Mouse (Mus musculus) thymus, postnatal 36 days (tissue): ENCODE results near the gene Rpl32.
A peak's percentile ranks its signal among the peaks of the same experiment; 100 is the strongest.

Source experiments
- DNase-seq, 2 experiments: peaks; one replicate each; pipeline ENCODE4 v3.0.0; 2022; ENCODE audit warnings: mixed read lengths in 2 of 2

Gene Rpl32

DNA sequence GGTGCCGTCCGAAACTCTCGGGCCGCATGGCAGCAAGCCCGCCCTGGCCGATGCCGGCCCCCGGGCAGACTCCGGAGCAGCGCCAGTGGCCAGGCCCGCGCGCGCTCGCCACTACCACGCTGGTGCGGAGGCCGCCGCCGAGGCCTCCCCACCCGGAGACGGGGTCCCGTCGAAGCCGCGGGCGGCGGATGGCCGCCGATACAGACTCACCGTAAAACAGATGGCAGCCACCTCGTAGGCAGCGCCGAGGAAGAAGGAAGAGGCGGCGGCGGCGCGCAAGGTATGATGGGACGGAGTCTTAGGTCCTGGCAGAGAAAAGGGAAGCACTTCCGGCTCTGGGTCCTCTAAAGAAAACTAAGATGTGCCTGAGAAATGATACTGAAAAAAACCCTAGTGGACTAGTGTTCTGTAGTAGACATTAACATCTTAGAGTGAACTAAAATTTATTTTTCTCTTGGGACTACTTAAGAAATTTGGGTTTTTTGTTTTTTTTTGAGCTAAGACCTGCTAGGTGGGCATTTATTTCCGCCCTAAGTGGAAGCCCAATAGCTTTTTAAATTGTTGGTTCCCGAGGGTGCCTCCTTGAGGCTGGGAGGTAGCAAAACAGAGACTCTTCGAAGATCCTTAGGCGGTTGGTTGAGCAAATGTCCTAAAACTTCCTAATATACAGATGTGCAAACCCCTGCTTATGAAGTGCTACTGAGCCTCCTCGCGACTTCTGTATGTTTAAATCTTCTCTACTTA lies at the start of gene Rpl32:
Gene Rpl32 (minus strand): TSS at position 260 of the 744 bp plus-strand sequence.
- peak; percentile 84 to 85 for DNase-seq

DNA sequence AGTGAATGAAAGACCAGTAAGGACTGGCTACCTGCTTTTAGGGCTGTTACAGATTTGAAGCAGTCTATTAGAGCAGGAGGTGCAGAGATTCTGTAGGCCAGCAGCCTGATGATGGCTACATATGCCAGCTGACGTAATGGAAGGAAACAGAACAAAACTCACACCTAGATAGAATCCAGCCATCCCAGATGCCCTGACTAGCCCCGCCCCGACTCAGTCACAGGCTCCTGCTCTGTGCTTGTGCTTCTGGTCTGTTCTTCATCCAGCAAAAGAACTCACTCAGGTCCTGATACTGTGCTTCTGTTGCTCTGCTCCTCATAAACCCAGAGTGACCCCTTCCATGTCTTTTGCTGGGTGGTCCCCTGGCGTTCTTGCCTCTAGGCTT lies 47.8 kb upstream of the Rpl32 start:
- no peak for DNase-seq

DNA sequence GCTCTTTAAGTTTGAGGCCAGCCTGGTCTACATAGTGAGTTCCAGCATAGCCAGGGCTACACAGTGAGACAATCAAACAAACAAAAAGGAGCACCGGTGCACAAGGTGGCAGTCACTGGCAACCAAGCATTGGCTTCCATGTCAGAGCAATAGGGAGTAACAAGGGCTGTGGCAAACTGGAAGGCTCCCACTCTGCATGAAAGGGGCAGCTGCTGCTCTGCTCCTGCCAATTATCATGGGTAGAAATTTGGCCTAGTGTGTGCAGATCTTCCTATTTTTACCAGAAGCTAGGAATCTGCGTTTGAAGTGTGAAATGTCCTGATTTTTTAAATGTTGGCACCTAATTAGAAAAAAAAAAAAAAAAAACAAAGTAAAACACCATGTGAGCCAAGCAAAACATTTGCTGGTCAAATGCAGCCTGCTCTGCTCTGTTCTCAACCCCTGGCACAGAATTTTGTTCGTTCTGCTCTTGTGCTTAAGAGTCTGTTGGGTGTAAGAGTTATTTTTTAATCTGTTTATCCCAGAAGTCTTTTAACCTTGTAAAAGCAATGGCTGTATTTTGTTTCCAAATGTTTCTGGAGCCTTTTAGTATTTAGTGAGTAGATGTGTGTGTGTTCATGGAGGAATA lies 47.3 kb upstream of the Rpl32 start:
- no peak for DNase-seq

DNA sequence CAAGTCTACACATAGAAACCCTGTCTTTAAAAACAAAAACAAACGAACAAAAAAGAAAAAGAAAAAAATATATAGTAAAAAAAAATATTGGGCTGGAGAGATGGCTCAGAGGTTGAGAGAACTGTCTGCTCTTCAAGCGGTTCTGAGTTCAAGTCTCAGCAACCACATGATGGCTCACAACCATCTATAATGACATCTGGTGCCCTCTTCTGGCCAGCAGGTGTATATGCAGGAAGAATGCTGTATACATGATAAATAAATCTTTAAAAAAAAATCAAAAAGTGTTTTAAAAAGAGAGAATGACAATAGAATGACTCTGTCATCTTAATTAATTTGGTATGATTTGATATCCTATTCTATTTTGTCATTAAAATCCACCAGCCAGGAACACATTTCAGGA lies 45.9 kb upstream of the Rpl32 start:
- DNase-seq: no peak

GRCm38 (mm10) chr6:115853985-115854384 lies 45.4 kb upstream of the Rpl32 start:
- DNase-seq: no peak

DNA sequence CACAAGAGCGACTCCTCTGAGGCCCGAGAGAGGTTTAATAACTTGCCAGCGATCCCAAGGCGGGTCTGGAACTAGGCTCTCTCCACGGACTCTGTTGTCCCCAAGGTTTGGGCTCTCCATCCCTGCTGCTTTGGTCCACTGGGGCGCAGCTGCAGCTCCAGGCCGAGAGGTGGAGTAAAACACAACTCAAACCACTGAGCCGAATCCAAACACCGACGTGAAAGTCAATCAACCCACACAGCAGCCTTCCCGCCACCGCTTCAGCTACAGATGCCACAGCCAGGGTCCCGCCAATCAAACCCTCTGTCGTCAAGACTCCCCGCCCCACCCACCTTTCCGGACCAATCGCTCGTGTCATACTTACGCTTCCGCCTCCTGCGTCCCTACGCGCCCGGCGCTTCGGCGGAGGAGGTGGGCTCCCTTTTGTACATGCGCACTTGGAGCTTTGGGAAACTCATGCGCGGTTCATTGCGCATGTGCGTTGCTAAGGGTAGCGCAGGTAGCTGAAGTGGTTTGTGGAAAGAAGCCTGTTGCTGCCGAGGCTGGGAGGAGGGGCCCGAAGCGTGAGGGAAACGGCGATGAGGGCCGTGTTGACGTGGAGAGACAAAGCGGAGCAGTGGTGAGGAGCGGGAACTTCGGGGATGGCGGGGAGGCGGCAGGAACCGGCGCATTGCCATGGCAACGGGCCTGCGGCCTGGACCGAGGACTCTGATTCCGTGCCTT lies 44.7 kb upstream of the Rpl32 start, which contains the start of the genes Mbd4 and Ift122:
Gene Mbd4 (minus strand): TSS at position 281 of the 723 bp plus-strand sequence.
Gene Ift122 (plus strand): TSS at position 380 of the 723 bp plus-strand sequence.
- DNase-seq: peak; percentile 97 to 99

GRCm38 (mm10) chr6:115852446-115853090 lies 44.0 kb upstream of the Rpl32 start:
- no peak for DNase-seq

- no peak for DNase-seq
These were observed 40.2 kb upstream of the Rpl32 start for GRCm38 (mm10) chr6:115848598-115849304.

- DNase-seq: peak; percentile 64 to 69
These were observed 38.3 kb upstream of the Rpl32 start for GRCm38 (mm10) chr6:115846640-115847411.

DNA sequence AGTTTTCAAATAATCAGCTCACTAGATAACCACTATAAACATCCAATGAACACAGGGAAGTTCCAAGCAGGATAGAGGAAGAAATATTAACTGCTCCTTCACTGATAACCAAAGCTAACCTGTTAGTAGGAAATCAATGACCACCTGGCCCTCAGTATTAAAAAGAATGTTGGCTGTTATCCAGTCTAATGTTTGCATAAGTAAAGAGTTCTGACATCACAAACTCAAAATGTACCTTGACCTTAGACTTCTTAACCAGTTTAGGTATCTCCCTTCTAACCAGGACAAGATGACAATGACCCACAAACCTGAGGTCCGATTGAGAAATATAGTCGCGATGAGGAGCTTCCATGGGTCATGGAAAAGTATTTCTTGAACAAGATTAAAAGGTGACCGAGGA lies 36.5 kb upstream of the Rpl32 start:
- DNase-seq: no peak

DNA sequence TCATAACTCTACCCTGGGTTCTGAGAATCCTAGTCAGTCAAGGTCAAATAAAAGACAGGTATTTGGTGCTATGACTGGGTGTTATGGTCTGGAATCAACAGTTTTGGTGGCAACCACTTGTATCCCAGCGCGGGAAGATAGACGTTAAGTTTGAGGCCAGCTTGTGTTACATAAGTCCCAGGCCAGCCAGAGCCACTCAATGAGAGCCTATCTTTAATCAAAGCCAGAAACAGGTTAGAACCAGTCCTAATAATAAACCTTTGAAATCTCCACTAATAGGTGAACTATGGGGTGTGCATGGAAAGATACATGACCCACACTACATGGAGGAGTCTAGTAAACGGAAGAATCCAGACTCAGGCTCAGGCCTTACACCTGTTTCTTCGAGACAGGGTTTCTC lies 30.2 kb upstream of the Rpl32 start:
- no peak for DNase-seq

DNA sequence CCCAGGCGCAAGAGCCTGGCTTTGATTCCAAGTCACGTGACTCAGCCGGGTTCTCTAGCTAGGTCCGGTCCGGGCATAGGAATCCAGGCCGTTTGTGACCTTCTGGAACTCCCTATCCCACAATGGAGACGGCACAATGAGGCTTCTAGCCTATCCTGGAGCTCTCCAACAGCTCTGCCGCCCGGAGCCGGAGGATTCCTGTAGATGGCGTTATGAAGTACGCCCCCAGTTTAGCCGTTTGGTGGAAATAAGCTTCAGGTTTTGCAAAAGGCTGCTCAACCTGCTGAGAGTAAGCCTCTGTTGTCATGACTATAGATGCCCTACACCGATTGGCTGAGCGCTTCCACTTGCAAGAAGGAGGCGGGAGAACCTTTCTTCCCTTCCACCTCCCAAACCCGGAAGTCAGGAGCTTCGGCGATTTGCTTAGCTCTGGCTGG lies 29.6 kb upstream of the Rpl32 start, which contains the start of gene Efcab12:
Gene Efcab12 (minus strand): TSS at position 252 of the 437 bp plus-strand sequence.
- DNase-seq: peak; percentile 65 to 76

- DNase-seq: no peak
These were observed 25.3 kb upstream of the Rpl32 start for GRCm38 (mm10) chr6:115833861-115834260.

- DNase-seq: no peak
These were observed 23.8 kb upstream of the Rpl32 start for GRCm38 (mm10) chr6:115832152-115832850.

DNA sequence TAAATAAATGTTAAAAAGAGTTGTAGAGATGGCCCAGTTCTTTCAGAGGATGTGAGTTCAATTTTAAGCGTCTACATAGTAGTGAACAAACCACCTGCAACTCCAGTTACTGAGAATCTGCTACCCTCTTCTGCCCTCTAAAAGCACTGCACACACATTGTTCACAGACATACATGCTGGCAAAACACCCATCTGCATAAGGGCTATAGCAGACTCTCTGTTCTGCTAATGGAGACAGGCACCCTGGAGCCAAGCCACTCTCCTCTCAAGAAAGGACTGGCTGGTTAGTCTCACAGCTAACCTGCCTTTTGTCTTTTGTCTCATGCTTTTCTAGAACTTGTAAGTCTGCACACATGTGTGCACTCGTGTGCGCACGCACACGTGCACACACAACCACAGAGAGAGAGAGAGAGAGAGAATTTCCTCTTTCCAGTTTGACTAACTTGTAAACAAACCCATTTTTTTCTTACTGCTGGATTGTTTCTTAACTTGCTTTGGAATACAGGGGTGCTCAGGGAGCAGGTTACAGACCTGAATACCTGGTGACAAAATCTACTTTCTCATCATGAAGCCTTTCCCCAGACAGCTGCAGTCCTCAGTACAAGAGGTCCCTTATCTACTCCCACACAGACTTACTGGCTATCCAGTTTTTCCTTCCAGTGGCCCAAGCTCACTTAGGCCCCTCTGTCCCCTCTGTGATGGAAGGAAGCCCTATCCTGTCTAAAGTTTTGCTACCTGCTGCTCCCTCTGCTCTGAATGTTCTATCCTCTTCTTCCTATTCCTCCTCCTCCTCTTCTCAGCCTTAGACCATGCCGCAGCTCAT lies 22.4 kb upstream of the Rpl32 start:
- DNase-seq: no peak

DNA sequence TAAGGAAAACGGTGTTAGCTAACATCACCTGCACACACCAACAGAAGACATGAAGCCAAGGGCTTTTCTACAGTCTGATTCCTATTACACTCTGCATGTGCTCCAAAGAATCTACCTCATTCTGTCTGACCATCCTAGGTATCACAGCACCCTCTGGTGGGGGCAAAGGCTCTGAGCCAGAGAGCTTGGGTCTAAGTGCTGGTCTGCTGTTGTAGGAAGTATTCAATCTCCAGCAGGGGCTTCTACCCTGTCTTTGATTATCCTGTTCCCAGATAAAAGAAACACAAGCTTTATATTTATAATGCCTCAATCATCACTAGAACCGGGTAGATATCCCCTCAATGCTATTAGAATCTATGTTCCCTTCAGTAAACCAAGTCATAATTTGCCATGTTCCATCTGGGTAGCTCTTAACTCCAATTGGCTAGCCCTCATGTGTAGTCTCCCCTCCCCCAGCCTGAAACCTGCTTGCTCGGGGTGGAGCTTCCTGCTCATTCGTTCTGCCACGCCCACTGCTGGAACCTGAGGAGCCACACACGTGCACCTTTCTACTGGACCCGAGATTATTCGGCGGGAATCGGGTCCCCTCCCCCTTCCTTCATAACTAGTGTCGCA lies 15.4 kb upstream of the Rpl32 start:
- DNase-seq: peak; percentile 76

DNA sequence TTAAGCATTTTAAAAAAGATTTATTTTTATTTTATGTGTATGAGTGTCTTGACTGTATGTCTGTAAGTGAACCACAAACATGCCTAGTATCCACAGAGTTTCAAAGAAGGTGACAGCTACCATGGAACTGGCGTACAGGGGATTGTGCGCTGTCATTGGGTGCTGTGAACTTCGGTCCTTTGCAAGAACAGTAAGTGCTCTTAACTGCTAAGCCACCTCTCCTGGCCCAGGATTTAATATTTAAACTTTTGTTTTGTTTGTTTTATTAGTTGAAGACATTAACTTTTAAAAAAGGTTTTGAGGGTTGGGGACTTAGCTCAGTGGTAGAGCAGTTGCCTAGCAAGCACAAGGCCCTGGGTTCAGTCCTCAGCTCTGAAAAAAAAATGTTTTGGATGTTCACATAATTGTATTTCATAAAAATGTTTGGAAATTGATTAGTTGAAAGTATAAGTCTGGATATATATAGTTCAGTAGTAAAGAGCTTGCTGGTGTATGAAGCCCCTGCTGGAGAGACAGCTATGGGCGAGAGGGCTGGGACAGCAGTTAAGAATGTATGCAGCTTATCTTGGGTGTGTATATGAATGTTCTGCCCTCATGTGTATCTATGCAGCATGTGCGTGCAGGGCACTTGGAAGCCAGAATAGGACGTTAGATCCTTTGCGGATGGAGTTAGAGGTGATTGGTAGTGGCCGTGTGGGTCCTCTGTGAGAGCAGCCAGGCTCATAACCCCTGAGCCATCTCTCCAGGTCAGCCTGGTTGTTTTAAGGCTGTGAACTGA lies 12.9 kb upstream of the Rpl32 start:
- DNase-seq: no peak

GRCm38 (mm10) chr6:115818129-115818528 lies 9.6 kb upstream of the Rpl32 start:
- no peak for DNase-seq

- no peak for DNase-seq
These were observed 6.5 kb upstream of the Rpl32 start for GRCm38 (mm10) chr6:115815041-115815440.
